In genomic region chr1:35839446-35839845, GRCm38 (mm10) we compare ENCODE assay signal across 9 mouse cellular contexts.
A peak's percentile ranks its signal among the peaks of the same experiment; 100 is the strongest.
DNase-seq lines count a peak whose midpoint lies in the region; ATAC-seq and TF ChIP-seq lines count a peak whose summit lies in the region.
"Had no signal": no experiment of that assay in that cellular context is flagged by ENCODE, and none has a peak within 500 bp of the region (broad histone marks: within the 10 kb centered on the region; RNA-seq: fewer than 3 reads in every experiment).

No protein-coding gene starts in this region.

- peak; percentile 37 for DNase-seq in forebrain, embryonic 14.5 days (ENCODE audit: low spot score)
- peak; percentile 64 for DNase-seq in 3T3-L1 (ENCODE audit: low read depth, low spot score)
- DNase-seq in adrenal gland, postnatal 14 days: peak; percentile 65
- DNase-seq in embryonic facial prominence, embryonic 10.5 days (ENCODE audit: low spot score): peak; percentile 63
- peak; percentile 21 for DNase-seq in liver, embryonic 13.5 days
- DNase-seq in spleen, adult 2 months (ENCODE audit: low read depth in 1 of 2, low spot score in 2 of 2): peak; percentile 38 to 41

- H3K27ac ChIP-seq in forebrain, embryonic 14.5 days (ENCODE audit: low read depth, low read length): no peak overlapping the region
- H3K27ac ChIP-seq in forebrain, embryonic 15.5 days (replicated peaks): no peak overlapping the region
- no peak overlapping the region for H3K27ac ChIP-seq in embryonic facial prominence, embryonic 10.5 days (replicated peaks)
- H3K27ac ChIP-seq in liver, embryonic 13.5 days: no peak overlapping the region
- no peak overlapping the region for H3K27ac ChIP-seq in spleen, adult 2 months (ENCODE audit: insufficient read depth, low read length)
- no peak overlapping the region for H3K27ac ChIP-seq in midbrain, embryonic 15.5 days
- H3K27ac ChIP-seq: limb, embryonic 15.5 days had no signal

- TF ChIP-seq POLR2A in spleen, adult 2 months (IDR thresholded peaks at IDR 0.05; ENCODE audit: low read depth, low read length): no peak

- H3K4me2 ChIP-seq in forebrain, embryonic 14.5 days (ENCODE audit: low read length): no peak overlapping the region
- H3K4me2 ChIP-seq in forebrain, embryonic 15.5 days (replicated peaks): no peak overlapping the region
- H3K4me2 ChIP-seq in liver, embryonic 13.5 days: no peak overlapping the region
- H3K4me2 ChIP-seq in midbrain, embryonic 15.5 days: no peak overlapping the region
- H3K4me2 ChIP-seq: limb, embryonic 15.5 days had no signal

- H3K36me3 ChIP-seq in forebrain, embryonic 14.5 days (ENCODE audit: control insufficient read depth, insufficient read depth, low read length): no peaks in the 10 kb centered on the region
- H3K36me3 ChIP-seq in forebrain, embryonic 15.5 days: no peaks in the 10 kb centered on the region
- H3K36me3 ChIP-seq in embryonic facial prominence, embryonic 10.5 days (replicated peaks): no peaks in the 10 kb centered on the region
- no peaks in the 10 kb centered on the region for H3K36me3 ChIP-seq in liver, embryonic 13.5 days
- H3K36me3 ChIP-seq in spleen, adult 2 months (ENCODE audit: control insufficient read depth, insufficient read depth, low read length): no peaks in the 10 kb centered on the region
- no peaks in the 10 kb centered on the region for H3K36me3 ChIP-seq in midbrain, embryonic 15.5 days (replicated peaks)
- H3K36me3 ChIP-seq: limb, embryonic 15.5 days had no signal

- no peak overlapping the region for H3K9ac ChIP-seq in forebrain, embryonic 14.5 days (ENCODE audit: low read length)
- no peak overlapping the region for H3K9ac ChIP-seq in forebrain, embryonic 15.5 days (replicated peaks)
- no peak overlapping the region for H3K9ac ChIP-seq in liver, embryonic 13.5 days
- H3K9ac ChIP-seq in midbrain, embryonic 15.5 days: no peak overlapping the region
- H3K9ac ChIP-seq: limb, embryonic 15.5 days had no signal

- H3K4me1 ChIP-seq in forebrain, embryonic 14.5 days (ENCODE audit: control insufficient read depth, insufficient read depth, low read length): no peaks in the 10 kb centered on the region
- H3K4me1 ChIP-seq in forebrain, embryonic 15.5 days: no peaks in the 10 kb centered on the region
- H3K4me1 ChIP-seq in embryonic facial prominence, embryonic 10.5 days: peaks cover 12% of the 10 kb centered on the region
- H3K4me1 ChIP-seq in liver, embryonic 13.5 days (replicated peaks): no peaks in the 10 kb centered on the region
- no peaks in the 10 kb centered on the region for H3K4me1 ChIP-seq in spleen, adult 2 months (ENCODE audit: control insufficient read depth, insufficient read depth, insufficient read length)
- no peaks in the 10 kb centered on the region for H3K4me1 ChIP-seq in midbrain, embryonic 15.5 days
- H3K4me1 ChIP-seq: limb, embryonic 15.5 days had no signal

- H3K4me3 ChIP-seq in forebrain, embryonic 14.5 days (ENCODE audit: low read depth, low read length): no peak overlapping the region
- no peak overlapping the region for H3K4me3 ChIP-seq in forebrain, embryonic 15.5 days
- no peak overlapping the region for H3K4me3 ChIP-seq in embryonic facial prominence, embryonic 10.5 days
- H3K4me3 ChIP-seq in liver, embryonic 13.5 days (replicated peaks): no peak overlapping the region
- H3K4me3 ChIP-seq in spleen, adult 2 months (ENCODE audit: extremely low read depth, insufficient read depth, insufficient read length): no peak overlapping the region
- H3K4me3 ChIP-seq in midbrain, embryonic 15.5 days: no peak overlapping the region
- H3K4me3 ChIP-seq: limb, embryonic 15.5 days had no signal

- 0 out of 2 replicates have a peak, but pooled peaks have one; percentile 7 for ATAC-seq in forebrain, embryonic 14.5 days
- no peak for ATAC-seq in forebrain, embryonic 15.5 days (replicated peaks)
- ATAC-seq in liver, embryonic 13.5 days (ENCODE audit: low read depth): no peak
- no peak for ATAC-seq in midbrain, embryonic 15.5 days (replicated peaks)

- peak; percentile 28; the same call in 1 of the 2 replicates for TF ChIP-seq CTCF in spleen, adult 2 months (IDR thresholded peaks at IDR 0.05; ENCODE audit: extremely low read depth, insufficient read depth, insufficient read length, insufficient replicate concordance)

- H3K9me3 ChIP-seq in forebrain, embryonic 14.5 days (replicated peaks; ENCODE audit: control insufficient read depth, low read length): no peaks in the 10 kb centered on the region
- no peaks in the 10 kb centered on the region for H3K9me3 ChIP-seq in forebrain, embryonic 15.5 days
- H3K9me3 ChIP-seq in embryonic facial prominence, embryonic 10.5 days: no peaks in the 10 kb centered on the region
- H3K9me3 ChIP-seq in liver, embryonic 13.5 days (replicated peaks): no peaks in the 10 kb centered on the region
- no peaks in the 10 kb centered on the region for H3K9me3 ChIP-seq in midbrain, embryonic 15.5 days

- no peaks in the 10 kb centered on the region for H3K27me3 ChIP-seq in forebrain, embryonic 14.5 days (replicated peaks; ENCODE audit: control insufficient read depth, insufficient read depth, low read length)
- H3K27me3 ChIP-seq in forebrain, embryonic 15.5 days: no peaks in the 10 kb centered on the region
- H3K27me3 ChIP-seq in embryonic facial prominence, embryonic 10.5 days (replicated peaks; ENCODE audit: low read depth, poor library complexity, severe bottlenecking): no peaks in the 10 kb centered on the region
- H3K27me3 ChIP-seq in liver, embryonic 13.5 days: no peaks in the 10 kb centered on the region
- no peaks in the 10 kb centered on the region for H3K27me3 ChIP-seq in spleen, adult 2 months (ENCODE audit: control insufficient read depth, insufficient read depth, low read length)
- no peaks in the 10 kb centered on the region for H3K27me3 ChIP-seq in midbrain, embryonic 15.5 days (replicated peaks)
- H3K27me3 ChIP-seq: limb, embryonic 15.5 days had no signal

- 71% methylated on average over 6 of the region's 6 CpGs for WGBS in forebrain, embryonic 14.5 days
- WGBS in forebrain, embryonic 15.5 days: 71% methylated on average over 6 of the region's 6 CpGs
- 69% methylated on average over 6 of the region's 6 CpGs for WGBS in embryonic facial prominence, embryonic 10.5 days
- 55% methylated on average over 6 of the region's 6 CpGs for WGBS in liver, embryonic 13.5 days (ENCODE audit: insufficient replicate concordance)
- 72% methylated on average over 6 of the region's 6 CpGs for WGBS in spleen, adult 2 months
- 71% methylated on average over 6 of the region's 6 CpGs for WGBS in midbrain, embryonic 15.5 days
